Mouse (Mus musculus): ENCODE results near the gene Polr1a.

Polr1a gene

GRCm38 (mm10) chr6:71949721-71950120 is 40.9 kb downstream of the Polr1a start:
- no peak for DNase-seq (ENCODE audit: low spot score in 2 of 2)

GRCm38 (mm10) chr6:71950592-71950991 is 41.7 kb downstream of the Polr1a start:
- no peak for DNase-seq (ENCODE audit: low spot score in 2 of 2)

- no peak for DNase-seq (ENCODE audit: low spot score in 2 of 2)
These were observed 42.3 kb downstream of the Polr1a start for GRCm38 (mm10) chr6:71951192-71951591.

GRCm38 (mm10) chr6:71962119-71962518 is 53.3 kb downstream of the Polr1a start:
- no peak for DNase-seq (ENCODE audit: low spot score in 2 of 2)

GRCm38 (mm10) chr6:71962706-71963105 is 53.9 kb downstream of the Polr1a start:
- DNase-seq (ENCODE audit: low spot score in 2 of 2) = no peak

GRCm38 (mm10) chr6:71963561-71963960 is 54.7 kb downstream of the Polr1a start:
- DNase-seq (ENCODE audit: low spot score in 2 of 2) = no peak

GRCm38 (mm10) chr6:71966683-71967303 is 57.9 kb downstream of the Polr1a start:
- no peak for DNase-seq (ENCODE audit: low spot score in 2 of 2)

- DNase-seq (ENCODE audit: low spot score in 2 of 2) = no peak
These were observed 59.0 kb downstream of the Polr1a start for GRCm38 (mm10) chr6:71967847-71968246.

- no peak for DNase-seq (ENCODE audit: low spot score in 2 of 2)
These were observed 60.6 kb downstream of the Polr1a start for GRCm38 (mm10) chr6:71969459-71969858.

- DNase-seq (ENCODE audit: low spot score in 2 of 2) = no peak
These were observed 61.3 kb downstream of the Polr1a start for GRCm38 (mm10) chr6:71970154-71970553.

- no peak for DNase-seq (ENCODE audit: low spot score in 2 of 2)
These were observed 67.7 kb downstream of the Polr1a start for GRCm38 (mm10) chr6:71976592-71976991.

GRCm38 (mm10) chr6:71980165-71980564 is 71.3 kb downstream of the Polr1a start:
- peak; percentile 12 to 16 for DNase-seq (ENCODE audit: low spot score in 2 of 2)

- no peak for DNase-seq (ENCODE audit: low spot score in 2 of 2)
These were observed 71.7 kb downstream of the Polr1a start for GRCm38 (mm10) chr6:71980587-71980986.

GRCm38 (mm10) chr6:71981450-71981849 is 72.6 kb downstream of the Polr1a start:
- DNase-seq (ENCODE audit: low spot score in 2 of 2) = no peak

- DNase-seq (ENCODE audit: low spot score in 2 of 2) = no peak
These were observed 77.1 kb downstream of the Polr1a start for GRCm38 (mm10) chr6:71985984-71986383.

- DNase-seq (ENCODE audit: low spot score in 2 of 2) = no peak
These were observed 78.8 kb downstream of the Polr1a start for GRCm38 (mm10) chr6:71987546-71988248.

- no peak for DNase-seq (ENCODE audit: low spot score in 2 of 2)
These were observed 80.9 kb downstream of the Polr1a start for GRCm38 (mm10) chr6:71989647-71990351.

- no peak for DNase-seq (ENCODE audit: low spot score in 2 of 2)
These were observed 81.6 kb downstream of the Polr1a start for GRCm38 (mm10) chr6:71990371-71990837.

- no peak for DNase-seq (ENCODE audit: low spot score in 2 of 2)
These were observed 82.5 kb downstream of the Polr1a start for GRCm38 (mm10) chr6:71991190-71991932.

GRCm38 (mm10) chr6:71991933-71992325 is 83.1 kb downstream of the Polr1a start:
- DNase-seq (ENCODE audit: low spot score in 2 of 2) = no peak

GRCm38 (mm10) chr6:71994004-71994403 is 85.2 kb downstream of the Polr1a start:
- no peak for DNase-seq (ENCODE audit: low spot score in 2 of 2)

- no peak for DNase-seq (ENCODE audit: low spot score in 2 of 2)
These were observed 86.2 kb downstream of the Polr1a start for GRCm38 (mm10) chr6:71995081-71995480.
